Mouse (Mus musculus): ENCODE measurements around the gene Adrb1.

GRCm38 (mm10) chr19:56713613-56714012 lies 8.4 kb upstream of the Adrb1 start:
- no peak for TF ChIP-seq CTCF (IDR thresholded peaks at IDR 0.05; ENCODE audit: extremely low read depth, insufficient read depth, low read length)
- TF ChIP-seq POLR2A (IDR thresholded peaks at IDR 0.05; ENCODE audit: extremely low read depth, insufficient read depth, low read length) = no peak

All from cortical plate, adult 2 months (tissue).